Mouse (Mus musculus): ENCODE data around the gene Hoxa7.

The Hoxa7 gene

GRCm38 (mm10) chr6:52215771-52216535, 5.7 kb downstream of the Hoxa7 start:
- in situ Hi-C loops (cut with MseI, MboI): loop anchor here in 1 of 2 experiments (25.0 kb wide), 1 partner anchor 604 kb away; no protein-coding TSS in a partner anchor

- in situ Hi-C loops (cut with MseI, MboI): loop anchor here in 1 of 2 experiments (25.0 kb wide), 1 partner anchor 603 kb away; no protein-coding TSS in a partner anchor
Measured at GRCm38 (mm10) chr6:52215070-52215469, 6.6 kb downstream of the Hoxa7 start.

GRCm38 (mm10) chr6:52214271-52214670, 7.4 kb downstream of the Hoxa7 start:
- in situ Hi-C loops (cut with MseI, MboI): loop anchor here in 1 of 2 experiments (25.0 kb wide), 1 partner anchor 602 kb away; no protein-coding TSS in a partner anchor

GRCm38 (mm10) chr6:52213119-52213986, 8.3 kb downstream of the Hoxa7 start, which contains the start of the genes Hoxa3 and Gm28308:
Gene Hoxa3 (minus strand): TSS chr6:52213336.
Gene Gm28308 (minus strand): TSS chr6:52213339.
- in situ Hi-C loops (cut with MseI, MboI): loop anchor here in 1 of 2 experiments (25.0 kb wide), 1 partner anchor 601 kb away; no protein-coding TSS in a partner anchor

- in situ Hi-C loops (cut with MseI, MboI): loop anchor here in 1 of 2 experiments (25.0 kb wide), 1 partner anchor 600 kb away; no protein-coding TSS in a partner anchor
Measured at GRCm38 (mm10) chr6:52212556-52213118, 9.0 kb downstream of the Hoxa7 start.

GRCm38 (mm10) chr6:52211961-52212360, 9.7 kb downstream of the Hoxa7 start:
- in situ Hi-C loops (cut with MseI, MboI): loop anchor here in 1 of 2 experiments (25.0 kb wide), 1 partner anchor 600 kb away; no protein-coding TSS in a partner anchor

- in situ Hi-C loops (cut with MseI, MboI): loop anchor here in 1 of 2 experiments (25.0 kb wide), 1 partner anchor 599 kb away; no protein-coding TSS in a partner anchor
Measured at GRCm38 (mm10) chr6:52211170-52211935, 10.3 kb downstream of the Hoxa7 start.

- in situ Hi-C loops (cut with MseI, MboI): loop anchor here (10.0 to 25.0 kb wide), 3 partner anchors 205 to 597 kb away; no protein-coding TSS in a partner anchor
Measured at GRCm38 (mm10) chr6:52209685-52210046, 12.0 kb downstream of the Hoxa7 start.

- in situ Hi-C loops (cut with MseI, MboI): loop anchor here (10.0 to 25.0 kb wide), 3 partner anchors 204 to 597 kb away; no protein-coding TSS in a partner anchor
Measured at GRCm38 (mm10) chr6:52208868-52209684, 12.6 kb downstream of the Hoxa7 start.

- in situ Hi-C loops (cut with MseI, MboI): loop anchor here (10.0 to 25.0 kb wide), 3 partner anchors 203 to 596 kb away; no protein-coding TSS in a partner anchor
Measured at GRCm38 (mm10) chr6:52208072-52208867, 13.4 kb downstream of the Hoxa7 start, which contains the start of gene Hoxa6. Gene Hoxa6 (minus strand): TSS chr6:52208722.

- in situ Hi-C loops (cut with MseI, MboI): loop anchor here (10.0 to 25.0 kb wide), 3 partner anchors 203 to 595 kb away; no protein-coding TSS in a partner anchor
Measured at GRCm38 (mm10) chr6:52207684-52207976, 14.0 kb downstream of the Hoxa7 start.

GRCm38 (mm10) chr6:52206882-52207683, 14.6 kb downstream of the Hoxa7 start:
- in situ Hi-C loops (cut with MseI, MboI): loop anchor here (10.0 to 25.0 kb wide), 3 partner anchors 202 to 595 kb away; no protein-coding TSS in a partner anchor

- in situ Hi-C loops (cut with MseI, MboI): loop anchor here (10.0 to 25.0 kb wide), 3 partner anchors 201 to 594 kb away; no protein-coding TSS in a partner anchor
Measured at GRCm38 (mm10) chr6:52205638-52206621, 15.7 kb downstream of the Hoxa7 start.

GRCm38 (mm10) chr6:52205221-52205620, 16.4 kb downstream of the Hoxa7 start:
- in situ Hi-C loops (cut with MseI, MboI): loop anchor here (10.0 to 25.0 kb wide), 3 partner anchors 200 to 593 kb away; no protein-coding TSS in a partner anchor

GRCm38 (mm10) chr6:52204050-52204752, 17.5 kb downstream of the Hoxa7 start, which contains the start of gene Hoxa5:
Gene Hoxa5 (minus strand): TSS chr6:52204587.
- in situ Hi-C loops (cut with MseI, MboI): loop anchor here (10.0 to 25.0 kb wide), 3 partner anchors 199 to 592 kb away; no protein-coding TSS in a partner anchor
